Mouse (Mus musculus) megakaryocyte, embryonic 14.5 days (primary cell): Measurements from ENCODE around the gene Pgd.

Experiments
- FLI1 ChIP-seq: IDR thresholded peaks from 2 replicates; pipeline ENCODE4 v1.6.1; 2012; ENCODE audit warnings: low read length, inconsistent platforms, mixed read lengths
- GATA1 ChIP-seq: IDR thresholded peaks from 3 replicates; pipeline ENCODE4 v1.6.1; 2012; ENCODE audit warnings: mixed read lengths, low read length, inconsistent platforms, borderline replicate concordance

DNA sequence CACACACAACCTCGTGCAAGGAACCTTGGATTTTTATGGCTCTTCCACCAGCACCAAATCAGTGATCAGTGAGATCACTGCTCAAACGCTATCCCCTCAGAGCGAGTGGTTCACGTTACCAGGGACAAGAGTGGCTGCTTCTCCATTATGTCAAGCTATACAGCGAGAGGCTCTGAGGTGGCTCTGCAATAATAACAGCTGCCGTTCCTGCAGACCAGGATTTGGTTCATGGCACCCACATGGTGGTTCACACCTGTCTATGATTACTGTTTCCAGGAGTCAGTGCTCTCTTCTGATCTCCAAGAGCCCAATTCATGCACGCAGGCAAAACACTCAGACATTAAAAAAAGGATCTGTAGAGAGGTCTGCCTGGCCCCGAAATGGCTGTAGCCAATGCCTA lies 28.1 kb downstream of the Pgd start:
- TF ChIP-seq GATA1 = no peak
- TF ChIP-seq FLI1 = no peak
